Mouse (Mus musculus) limb, embryonic 10.5 days (tissue): Measurements from ENCODE around the gene Kl. TPM values are rescaled to one million over a fixed set of nuclear protein-coding genes. Genes with fewer than 3 reads are reported as not detected.
A peak's percentile ranks its signal among the peaks of the same experiment; 100 is the strongest.

ENCODE experiments used
- DNase-seq: peaks from one replicate; pipeline ENCODE4 v3.0.0-alpha.2; 2017; ENCODE audit warnings: low spot score
- H3K27ac ChIP-seq: fragments of 300-500 bp; sonication (generic); 2 replicates; pipeline ENCODE4 v1.5.1; 2016; ENCODE audit warnings: mild to moderate bottlenecking
- H3K27me3 ChIP-seq: fragments of 300-500 bp; sonication (generic); 2 replicates; pipeline ENCODE4 v1.6.1; 2016; ENCODE audit warnings: low read depth, mild to moderate bottlenecking; ENCODE audit not compliant: poor library complexity, severe bottlenecking
- H3K36me3 ChIP-seq: fragments of 300-500 bp; sonication (generic); 2 replicates; pipeline ENCODE4 v1.6.1; 2016; ENCODE audit warnings: mild to moderate bottlenecking, moderate library complexity
- H3K4me1 ChIP-seq: fragments of 300-500 bp; sonication (generic); 2 replicates; pipeline ENCODE4 v1.6.1; 2016
- H3K4me3 ChIP-seq: fragments of 300-500 bp; sonication (generic); 2 replicates; pipeline ENCODE4 v1.5.1; 2016; ENCODE audit warnings: mild to moderate bottlenecking, moderate library complexity
- H3K9me3 ChIP-seq: fragments of 300-500 bp; sonication (generic); replicated peaks from 2 replicates; pipeline ENCODE4 v1.6.1; 2016; ENCODE audit warnings: mild to moderate bottlenecking
- WGBS: fragments of 180-500 bp; shearing (Covaris S2); methylation state at CpG from one replicate; pipeline ENCODE4 v1.1.7; 2016; 5-methylcytosine and 5-hydroxymethylcytosine counted together
- polyA plus RNA-seq: library from polyadenylated mRNA; unstranded; fragments of >200 nt; fragmentation: Nextera tagmentation; extraction: Ambion mirVana; gene quantifications from 2 replicates; pipeline ENCODE4 v1.2.1, GENCODE M21; 2016

Kl gene
- polyA plus RNA-seq, 1 experiment from 2014 or later: 0.04 TPM

DNA sequence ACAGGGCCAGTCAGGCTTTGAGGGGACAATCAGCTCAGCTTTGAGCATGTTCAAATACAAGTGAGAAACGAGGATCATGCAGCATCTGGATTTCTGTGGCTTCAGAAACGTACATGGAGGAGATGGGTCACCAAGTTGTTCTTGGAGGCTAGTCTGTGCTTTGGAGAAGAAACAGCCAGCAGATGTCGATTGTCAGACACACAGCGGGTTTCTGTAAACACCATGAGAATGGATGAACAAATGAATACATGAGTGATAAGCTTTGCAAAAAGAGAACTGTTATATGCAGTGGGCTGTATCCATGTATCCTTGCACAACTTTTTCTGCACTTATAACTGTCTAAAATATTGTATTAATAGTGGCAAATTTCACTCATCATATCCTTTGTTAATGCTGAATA, 15.6 kb upstream of the Kl start:
- no peak overlapping the region for H3K27ac ChIP-seq
- WGBS: 83% methylated on average over 4 of the region's 4 CpGs

DNA sequence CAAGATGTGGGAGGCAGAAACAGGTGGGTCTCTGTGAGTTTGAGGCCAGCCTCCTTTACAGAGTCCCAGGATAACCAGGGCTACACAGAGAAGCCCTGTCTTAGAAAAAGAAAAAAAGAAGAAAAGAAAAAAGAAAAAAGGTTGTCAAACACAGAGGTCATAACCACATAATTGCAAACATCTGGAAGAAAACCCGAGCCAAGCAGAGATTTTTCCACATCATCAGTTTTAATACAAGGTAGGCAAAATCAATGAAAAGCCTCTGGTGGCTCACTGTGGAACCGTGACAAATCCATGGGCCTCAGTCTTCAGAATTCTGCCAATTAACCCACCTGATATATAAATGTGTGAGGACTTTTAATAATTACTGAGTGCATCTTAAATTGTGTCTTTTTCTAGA, 14.9 kb upstream of the Kl start:
- DNase-seq: no peak
- H3K27ac ChIP-seq: no peak overlapping the region
- peaks cover 10% of the 10 kb centered on the region for H3K4me1 ChIP-seq
- WGBS: 57% methylated on average over 2 of the region's 2 CpGs
- H3K4me3 ChIP-seq: no peak overlapping the region
- no peaks in the 10 kb centered on the region for H3K9me3 ChIP-seq
- H3K36me3 ChIP-seq: no peaks in the 10 kb centered on the region
- H3K27me3 ChIP-seq: no peaks in the 10 kb centered on the region

More for the DNA sequence above, 15.6 kb upstream of the Kl start:
- no peaks in the 10 kb centered on the region for H3K36me3 ChIP-seq
- H3K27me3 ChIP-seq: no peaks in the 10 kb centered on the region
- H3K4me1 ChIP-seq: peaks cover 10% of the 10 kb centered on the region
- no peak overlapping the region for H3K4me3 ChIP-seq
- no peak for DNase-seq
- H3K9me3 ChIP-seq: no peaks in the 10 kb centered on the region

DNA sequence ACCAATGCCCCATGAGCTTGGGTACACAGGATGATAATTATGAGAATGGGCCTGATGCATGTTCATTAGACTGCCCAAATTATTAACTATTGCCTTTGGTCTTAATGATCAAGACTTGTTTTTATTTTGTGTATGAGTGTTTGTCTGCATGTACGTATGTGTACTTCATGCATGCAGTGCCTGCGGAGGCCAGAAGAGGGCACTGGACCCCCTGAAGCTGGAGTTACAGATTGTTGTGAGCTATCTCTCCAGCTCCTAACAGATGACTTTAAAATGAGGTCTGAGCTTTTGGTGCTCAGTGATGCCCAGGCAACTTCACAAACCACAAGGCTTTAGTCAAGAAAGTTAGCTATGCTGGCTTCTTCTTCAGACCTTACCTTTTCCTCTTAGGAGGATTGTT, 6.8 kb upstream of the Kl start:
- Histone ChIP-seq H3K27ac (no peak overlapping the region), H3K27me3 (no peaks in the 10 kb centered on the region), H3K9me3 (no peaks in the 10 kb centered on the region), H3K36me3 (no peaks in the 10 kb centered on the region), H3K4me3 (no peak overlapping the region), H3K4me1 (peaks cover 5% of the 10 kb centered on the region; the same call in 1 of the 2 replicates)
- 96% methylated on average over 2 of the region's 2 CpGs for WGBS
- no peak for DNase-seq

DNA sequence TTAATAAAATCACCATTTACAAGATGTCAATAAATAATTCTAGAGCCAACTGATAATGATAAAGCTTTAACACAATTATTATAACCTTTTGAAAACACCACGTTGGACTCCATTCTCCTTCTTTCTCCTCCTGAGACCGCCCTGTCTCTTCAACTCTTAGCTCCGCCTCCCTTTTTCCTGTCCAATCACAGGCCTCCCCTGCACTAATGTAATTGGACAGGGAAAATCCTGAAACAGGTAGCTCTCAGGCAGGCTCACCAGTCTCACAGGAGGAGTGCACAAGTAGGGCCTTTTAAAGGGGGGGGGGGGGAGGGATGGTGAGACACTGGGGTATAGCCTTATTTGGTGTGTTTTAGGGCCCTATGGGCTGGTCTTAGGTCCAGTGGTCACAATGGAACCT, 3.3 kb upstream of the Kl start:
- no peak overlapping the region for H3K27ac ChIP-seq
- WGBS: 84% methylated on average over 3 of the region's 3 CpGs

DNA sequence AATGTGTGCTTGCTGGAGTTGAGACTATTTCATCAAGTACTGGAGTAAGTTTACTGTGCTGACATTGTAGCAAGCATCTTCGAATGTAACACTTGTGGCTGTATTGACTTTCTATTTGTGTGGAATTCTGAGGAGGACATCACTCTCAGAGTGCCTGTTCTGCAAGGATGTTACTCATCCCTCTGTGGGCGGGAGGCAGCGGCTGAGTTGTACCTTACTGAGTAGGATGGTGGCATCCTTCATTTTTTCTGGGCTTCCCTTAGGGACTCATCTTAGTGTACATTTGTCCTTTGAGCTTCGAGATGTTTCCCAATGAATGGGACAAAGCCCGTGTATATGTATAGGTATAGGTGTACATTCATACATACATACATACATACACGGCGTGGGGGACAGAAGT, 1.1 kb upstream of the Kl start:
- no peaks in the 10 kb centered on the region for H3K36me3 ChIP-seq
- H3K27me3 ChIP-seq: peaks cover 57% of the 10 kb centered on the region
- no peak overlapping the region for H3K4me3 ChIP-seq
- 91% methylated on average over 7 of the region's 7 CpGs for WGBS
- H3K27ac ChIP-seq: no peak overlapping the region
- DNase-seq: no peak
- H3K9me3 ChIP-seq: no peaks in the 10 kb centered on the region
- peaks cover 20% of the 10 kb centered on the region for H3K4me1 ChIP-seq

More for the DNA sequence above, 3.3 kb upstream of the Kl start:
- Histone ChIP-seq H3K9me3 (no peaks in the 10 kb centered on the region), H3K4me1 (peaks cover 20% of the 10 kb centered on the region), H3K36me3 (no peaks in the 10 kb centered on the region), H3K4me3 (no peak overlapping the region), H3K27me3 (peaks cover 35% of the 10 kb centered on the region)
- DNase-seq: no peak

DNA sequence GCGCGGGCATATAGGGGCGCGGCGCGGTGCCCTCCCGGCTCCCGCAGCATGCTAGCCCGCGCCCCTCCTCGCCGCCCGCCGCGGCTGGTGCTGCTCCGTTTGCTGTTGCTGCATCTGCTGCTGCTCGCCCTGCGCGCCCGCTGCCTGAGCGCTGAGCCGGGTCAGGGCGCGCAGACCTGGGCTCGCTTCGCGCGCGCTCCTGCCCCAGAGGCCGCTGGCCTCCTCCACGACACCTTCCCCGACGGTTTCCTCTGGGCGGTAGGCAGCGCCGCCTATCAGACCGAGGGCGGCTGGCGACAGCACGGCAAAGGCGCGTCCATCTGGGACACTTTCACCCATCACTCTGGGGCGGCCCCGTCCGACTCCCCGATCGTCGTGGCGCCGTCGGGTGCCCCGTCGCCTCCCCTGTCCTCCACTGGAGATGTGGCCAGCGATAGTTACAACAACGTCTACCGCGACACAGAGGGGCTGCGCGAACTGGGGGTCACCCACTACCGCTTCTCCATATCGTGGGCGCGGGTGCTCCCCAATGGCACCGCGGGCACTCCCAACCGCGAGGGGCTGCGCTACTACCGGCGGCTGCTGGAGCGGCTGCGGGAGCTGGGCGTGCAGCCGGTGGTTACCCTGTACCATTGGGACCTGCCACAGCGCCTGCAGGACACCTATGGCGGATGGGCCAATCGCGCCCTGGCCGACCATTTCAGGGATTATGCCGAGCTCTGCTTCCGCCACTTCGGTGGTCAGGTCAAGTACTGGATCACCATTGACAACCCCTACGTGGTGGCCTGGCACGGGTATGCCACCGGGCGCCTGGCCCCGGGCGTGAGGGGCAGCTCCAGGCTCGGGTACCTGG, 488 bp downstream of the Kl start:
- DNase-seq: peak; percentile 60
- Histone ChIP-seq H3K4me1 (peaks cover 20% of the 10 kb centered on the region), H3K36me3 (no peaks in the 10 kb centered on the region), H3K9me3 (no peaks in the 10 kb centered on the region), H3K27ac (peak overlapping the region; percentile 75), H3K4me3 (peak overlapping the region; percentile 58), H3K27me3 (peaks cover 57% of the 10 kb centered on the region)
- 2% methylated on average over 89 of the region's 89 CpGs for WGBS

DNA sequence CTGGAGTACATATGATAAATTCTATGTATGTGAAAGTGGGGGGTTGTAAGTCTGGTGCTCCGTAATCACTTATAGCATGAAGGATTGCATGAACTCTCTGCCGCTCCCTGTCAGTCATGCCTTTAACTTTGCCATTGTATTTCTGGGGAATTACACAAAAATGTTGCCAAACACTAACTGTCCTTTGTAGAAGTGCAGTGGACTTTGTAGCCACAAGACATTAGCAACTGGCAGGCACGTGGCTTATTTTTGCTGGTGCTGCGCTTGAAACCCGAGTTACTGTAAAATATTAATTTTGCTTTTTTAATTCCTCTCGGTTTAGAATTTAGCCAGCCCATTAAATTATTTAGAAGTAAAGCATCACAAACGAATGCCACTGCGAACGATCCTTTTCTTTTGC, 2.4 kb downstream of the Kl start:
- DNase-seq: no peak
- WGBS: 93% methylated on average over 9 of the region's 9 CpGs
- no peaks in the 10 kb centered on the region for H3K9me3 ChIP-seq
- peaks cover 57% of the 10 kb centered on the region for H3K27me3 ChIP-seq
- no peak overlapping the region for H3K4me3 ChIP-seq
- H3K4me1 ChIP-seq: peaks cover 20% of the 10 kb centered on the region
- H3K27ac ChIP-seq: no peak overlapping the region
- H3K36me3 ChIP-seq: no peaks in the 10 kb centered on the region

DNA sequence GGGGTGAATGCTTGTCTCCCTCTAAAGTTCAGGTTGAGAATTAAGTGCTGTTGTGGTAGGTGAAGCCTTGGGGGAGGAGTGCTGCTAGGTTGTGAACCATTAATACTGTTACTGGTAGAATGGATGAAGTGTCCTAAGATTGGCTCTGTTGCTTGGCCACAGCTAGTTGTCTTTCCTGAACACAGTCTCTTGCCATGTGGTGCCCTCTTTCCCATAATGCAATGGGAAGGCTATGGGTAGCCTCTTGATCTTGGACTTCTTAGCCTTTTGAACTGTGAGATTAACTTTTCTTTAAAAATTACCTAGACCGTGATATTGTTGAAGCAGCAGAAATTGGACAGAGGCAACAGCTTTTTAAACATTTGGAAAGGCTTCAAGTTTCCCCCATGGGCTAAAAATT, 7.5 kb downstream of the Kl start:
- Histone ChIP-seq H3K27ac (no peak overlapping the region), H3K4me1 (no peaks in the 10 kb centered on the region), H3K36me3 (no peaks in the 10 kb centered on the region), H3K9me3 (no peaks in the 10 kb centered on the region), H3K27me3 (peaks cover 15% of the 10 kb centered on the region), H3K4me3 (no peak overlapping the region)
- WGBS: 93% methylated on average over 1 of the region's 1 CpGs
- DNase-seq: no peak

DNA sequence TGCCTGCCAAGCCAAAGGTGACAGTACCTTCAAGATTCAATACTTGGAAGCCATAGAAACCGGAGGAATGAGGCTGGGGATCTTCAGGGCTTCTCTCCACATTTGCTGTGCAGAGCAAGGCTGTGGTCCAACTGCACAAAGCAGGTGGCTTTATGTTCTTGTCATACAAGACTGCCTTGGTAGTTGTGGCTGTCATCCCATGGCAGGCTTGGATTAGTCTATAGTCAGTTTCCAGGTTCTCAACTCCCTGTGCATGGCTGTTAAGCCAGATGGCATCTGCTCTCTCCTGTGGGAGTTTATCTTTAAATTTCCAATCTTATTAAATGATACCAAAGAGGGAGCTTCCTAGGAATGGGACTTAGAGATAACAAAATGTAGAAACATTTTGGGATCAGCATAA, 9.2 kb downstream of the Kl start:
- no peak for DNase-seq
- no peaks in the 10 kb centered on the region for H3K9me3 ChIP-seq
- H3K36me3 ChIP-seq: no peaks in the 10 kb centered on the region
- 87% methylated on average over 1 of the region's 1 CpGs for WGBS
- H3K27ac ChIP-seq: no peak overlapping the region
- H3K4me1 ChIP-seq: no peaks in the 10 kb centered on the region
- H3K4me3 ChIP-seq: no peak overlapping the region
- H3K27me3 ChIP-seq: no peaks in the 10 kb centered on the region

DNA sequence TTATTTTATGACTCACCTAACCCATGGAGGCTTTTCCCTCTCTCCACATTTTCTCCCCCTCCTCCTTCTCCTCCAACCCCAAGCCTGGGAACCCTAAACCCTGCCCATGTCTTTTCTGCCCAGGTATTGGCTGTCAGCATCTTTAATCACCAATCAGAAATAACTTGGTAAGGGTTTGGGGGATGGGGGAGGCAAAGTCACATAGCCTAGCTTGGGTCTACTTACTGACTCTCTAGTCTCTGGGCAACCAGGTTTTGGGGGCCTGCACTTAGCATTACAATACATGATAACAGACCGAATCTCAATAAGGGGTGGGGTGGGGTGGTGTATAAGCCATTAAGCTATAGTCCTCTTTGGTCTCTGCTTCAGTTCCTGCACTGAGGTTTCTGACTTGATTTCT, 10.3 kb downstream of the Kl start:
- no peak overlapping the region for H3K27ac ChIP-seq
- no peaks in the 10 kb centered on the region for H3K9me3 ChIP-seq
- no peaks in the 10 kb centered on the region for H3K36me3 ChIP-seq
- WGBS: 84% methylated on average over 1 of the region's 1 CpGs
- no peaks in the 10 kb centered on the region for H3K27me3 ChIP-seq
- H3K4me3 ChIP-seq: no peak overlapping the region
- no peak for DNase-seq
- no peaks in the 10 kb centered on the region for H3K4me1 ChIP-seq

DNA sequence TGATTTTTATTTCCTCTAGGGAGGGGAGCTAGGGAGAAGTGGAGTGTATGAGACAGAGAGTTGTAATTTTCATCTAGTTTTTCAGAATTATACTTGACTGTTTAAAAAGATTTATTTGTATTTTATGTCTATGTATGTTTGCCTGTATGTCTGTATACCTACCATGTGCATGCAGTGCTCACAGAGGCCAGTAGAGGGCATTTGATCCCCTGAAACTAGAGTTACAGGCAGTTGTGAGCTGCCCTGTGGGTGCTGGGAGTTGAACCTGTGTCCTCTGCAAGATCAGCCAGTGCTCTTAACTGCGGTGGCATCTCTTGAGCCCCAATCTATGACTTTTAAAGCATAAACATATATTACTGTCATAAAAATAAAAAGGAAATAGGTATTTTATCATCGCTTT, 15.5 kb downstream of the Kl start:
- Histone ChIP-seq H3K9me3 (no peaks in the 10 kb centered on the region), H3K4me1 (no peaks in the 10 kb centered on the region), H3K36me3 (no peaks in the 10 kb centered on the region), H3K27ac (no peak overlapping the region), H3K27me3 (no peaks in the 10 kb centered on the region), H3K4me3 (no peak overlapping the region)
- 98% methylated on average over 2 of the region's 2 CpGs for WGBS
- no peak for DNase-seq

DNA sequence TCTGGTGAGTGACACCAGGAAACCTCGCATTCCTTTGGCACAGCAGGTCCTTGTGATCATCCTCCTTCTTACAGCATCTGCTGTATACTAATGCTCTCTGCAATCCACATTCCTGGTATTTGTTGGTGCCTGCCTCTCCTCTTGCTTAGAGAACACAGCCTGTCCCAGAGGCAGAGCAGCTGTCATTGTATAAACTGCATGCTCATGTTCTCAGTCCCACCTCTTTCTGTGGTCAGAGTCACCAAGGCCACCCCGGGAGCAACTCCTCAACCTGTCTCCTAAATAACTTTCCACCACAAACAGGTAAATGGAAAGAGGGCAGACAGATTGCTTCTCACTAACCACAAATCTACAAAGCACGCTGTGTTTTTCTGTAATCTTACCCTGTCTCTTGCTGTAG, 18.1 kb downstream of the Kl start:
- WGBS: 49% methylated on average over 3 of the region's 3 CpGs
- Histone ChIP-seq H3K27me3 (no peaks in the 10 kb centered on the region), H3K27ac (no peak overlapping the region), H3K4me1 (no peaks in the 10 kb centered on the region), H3K4me3 (no peak overlapping the region), H3K36me3 (no peaks in the 10 kb centered on the region), H3K9me3 (no peaks in the 10 kb centered on the region)
- DNase-seq: no peak

DNA sequence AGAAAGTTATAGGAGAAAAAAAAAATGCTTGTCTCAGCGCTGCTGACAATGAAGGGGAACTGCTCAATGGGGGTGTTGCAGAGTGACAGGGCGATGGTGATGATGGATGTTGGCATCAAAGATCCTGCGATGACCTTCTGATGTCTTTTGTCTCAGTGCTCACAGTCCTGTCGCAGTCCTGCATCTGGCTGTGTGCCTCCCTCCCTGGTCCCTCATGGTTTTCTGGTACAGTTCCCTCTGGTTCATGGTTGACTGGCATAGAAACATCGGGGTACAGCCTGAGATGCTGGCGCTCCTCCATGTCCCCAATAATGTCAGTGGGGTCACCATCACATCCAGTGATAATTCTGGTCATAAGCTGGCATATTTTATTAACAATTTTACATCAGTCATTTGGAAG, 18.7 kb downstream of the Kl start:
- H3K27me3 ChIP-seq: no peaks in the 10 kb centered on the region
- H3K27ac ChIP-seq: no peak overlapping the region
- H3K4me3 ChIP-seq: no peak overlapping the region
- no peaks in the 10 kb centered on the region for H3K9me3 ChIP-seq
- no peaks in the 10 kb centered on the region for H3K4me1 ChIP-seq
- DNase-seq: no peak
- 77% methylated on average over 6 of the region's 6 CpGs for WGBS
- H3K36me3 ChIP-seq: no peaks in the 10 kb centered on the region

DNA sequence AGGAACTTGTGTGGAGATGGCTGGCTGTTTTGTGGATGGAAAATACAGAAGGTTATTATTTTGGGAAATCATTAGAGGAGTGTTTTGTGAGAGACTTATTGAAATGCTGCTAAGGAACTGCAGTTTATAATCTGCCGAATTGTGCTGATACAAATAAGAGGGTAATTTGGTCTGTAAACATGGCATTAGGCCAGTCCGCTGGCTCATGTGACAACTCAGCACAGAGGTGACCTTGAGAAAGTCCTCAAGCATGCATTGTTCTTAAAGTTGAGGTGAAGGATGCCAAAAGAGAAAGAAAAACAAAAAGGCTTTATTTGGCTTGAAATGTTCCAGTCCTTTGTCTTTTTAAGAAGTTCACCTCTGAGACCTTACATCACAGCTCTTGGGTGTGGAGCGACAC, 21.8 kb downstream of the Kl start:
- no peaks in the 10 kb centered on the region for H3K27me3 ChIP-seq
- H3K9me3 ChIP-seq: no peaks in the 10 kb centered on the region
- H3K36me3 ChIP-seq: no peaks in the 10 kb centered on the region
- DNase-seq: no peak
- 88% methylated on average over 3 of the region's 3 CpGs for WGBS
- H3K4me1 ChIP-seq: no peaks in the 10 kb centered on the region
- no peak overlapping the region for H3K4me3 ChIP-seq
- H3K27ac ChIP-seq: no peak overlapping the region
